Mouse (Mus musculus): ENCODE data around the gene Msgn1. TPM values are rescaled to one million over a fixed set of nuclear protein-coding genes. Genes with fewer than 3 reads are reported as not detected.

Gene Msgn1
- not detected for polyA plus RNA-seq (2017; shearing (Covaris generic))

GRCm38 (mm10) chr12:11208872-11209271 lies at the start of gene Msgn1:
Gene Msgn1 (minus strand): TSS chr12:11208972.

Other genes starting within 250 kb of the Msgn1 start
- gene Kcns3, start 57.9 kb downstream of the Msgn1 start, polyA plus RNA-seq (2017; shearing (Covaris generic)), result not detected
- gene Gen1, start 56.8 kb upstream of the Msgn1 start, polyA plus RNA-seq (2017; shearing (Covaris generic)), result 1.2 TPM
- 81.2 TPM for gene Smc6, start 56.9 kb upstream of the Msgn1 start, polyA plus RNA-seq (2017; shearing (Covaris generic))
- not detected for gene Vsnl1, start 227.6 kb upstream of the Msgn1 start, polyA plus RNA-seq (2017; shearing (Covaris generic))
- not detected for gene Rad51ap2, start 247.1 kb upstream of the Msgn1 start, polyA plus RNA-seq (2017; shearing (Covaris generic))